Mouse (Mus musculus): ENCODE measurements at regions not wholly inside any gene's neighbourhood (a gene's known extent, or its start where the extent isn't known, plus 50 kb on each side); places are given as distances from the start of the nearest gene placed in this dataset.

DNA sequence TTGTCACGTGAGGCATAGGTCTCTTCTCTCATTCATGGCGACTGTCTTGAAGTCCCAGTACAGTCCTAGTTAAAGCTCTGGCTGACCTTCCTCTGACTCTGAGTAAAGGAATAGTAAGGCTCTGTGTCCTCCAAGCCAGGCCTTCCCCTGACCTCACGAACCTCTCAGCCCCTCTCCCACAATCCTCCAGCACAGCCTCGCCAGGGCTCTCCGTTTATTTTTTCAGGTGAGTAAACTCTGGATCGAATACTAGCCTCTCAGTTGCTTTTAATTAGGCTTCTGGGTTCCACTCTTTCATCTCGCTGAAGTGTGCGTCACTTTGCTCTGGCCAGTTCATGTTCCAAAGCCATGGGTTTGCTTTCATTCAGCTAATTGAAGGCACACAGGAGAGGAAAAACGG, 133.8 kb downstream of the Mylk4 start:
- Histone ChIP-seq H3K9me3 (replicated peaks) (no peaks in the 10 kb centered on the region), H3K27me3 (ENCODE audit: low read depth, poor library complexity, severe bottlenecking) (no peaks in the 10 kb centered on the region), H3K4me3 (no peak overlapping the region), H3K4me1 (no peaks in the 10 kb centered on the region), H3K36me3 (no peaks in the 10 kb centered on the region), H3K27ac (replicated peaks) (no peak overlapping the region)
- peak; percentile 13 for DNase-seq (ENCODE audit: low spot score)
- 64% methylated on average over 9 of the region's 9 CpGs for WGBS

GRCm38 (mm10) chr13:32643030-32643750, 140.6 kb downstream of the Mylk4 start:
- DNase-seq (ENCODE audit: low spot score), result no peak
- WGBS, result 68% methylated on average over 5 of the region's 5 CpGs
- Histone ChIP-seq H3K27me3 (ENCODE audit: low read depth, poor library complexity, severe bottlenecking) (no peaks in the 10 kb centered on the region), H3K4me3 (no peak overlapping the region), H3K4me1 (no peaks in the 10 kb centered on the region), H3K27ac (replicated peaks) (no peak overlapping the region), H3K9me3 (replicated peaks) (no peaks in the 10 kb centered on the region), H3K36me3 (no peaks in the 10 kb centered on the region)

GRCm38 (mm10) chr13:32640941-32641340, 142.8 kb downstream of the Mylk4 start:
- no peak for DNase-seq (ENCODE audit: low spot score)
- H3K27ac ChIP-seq (replicated peaks), result no peak overlapping the region
- H3K27me3 ChIP-seq (ENCODE audit: low read depth, poor library complexity, severe bottlenecking), result no peaks in the 10 kb centered on the region
- no peaks in the 10 kb centered on the region for H3K4me1 ChIP-seq
- H3K9me3 ChIP-seq (replicated peaks), result no peaks in the 10 kb centered on the region
- H3K36me3 ChIP-seq, result no peaks in the 10 kb centered on the region
- no peak overlapping the region for H3K4me3 ChIP-seq
- WGBS, result 93% methylated on average over 2 of the region's 2 CpGs

DNA sequence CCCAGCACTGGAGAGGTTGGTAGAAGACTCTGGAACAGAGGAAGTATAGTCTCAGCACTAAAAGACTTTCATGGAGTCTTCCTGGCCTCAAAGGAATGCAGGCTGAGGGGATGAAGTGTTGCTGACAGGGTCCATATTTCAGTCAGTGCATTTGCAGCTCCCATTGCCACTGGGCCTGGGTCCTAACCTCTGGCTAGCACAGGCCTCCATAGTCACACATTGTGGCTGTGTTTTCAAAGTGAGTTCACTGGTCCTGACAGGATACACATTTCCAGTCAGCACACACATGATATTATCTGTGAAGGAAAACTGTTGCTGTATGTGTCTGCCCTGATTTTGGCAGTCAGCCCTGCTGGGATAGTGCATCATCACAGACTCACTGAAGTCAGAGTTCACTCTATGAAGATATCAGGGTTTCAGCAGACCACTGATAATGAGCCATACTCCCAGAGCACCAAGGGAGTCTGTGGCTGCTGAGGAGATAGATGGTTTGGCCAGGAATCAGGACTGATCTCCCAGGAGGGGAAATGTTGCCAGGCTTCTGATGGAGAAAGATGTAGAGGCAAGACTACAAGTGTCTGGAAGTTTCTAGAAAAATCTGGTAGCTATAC, 153.5 kb downstream of the Mylk4 start:
- H3K4me1 ChIP-seq, result no peaks in the 10 kb centered on the region
- H3K9me3 ChIP-seq (replicated peaks), result no peaks in the 10 kb centered on the region
- H3K36me3 ChIP-seq, result no peaks in the 10 kb centered on the region
- H3K27me3 ChIP-seq (ENCODE audit: low read depth, poor library complexity, severe bottlenecking), result no peaks in the 10 kb centered on the region
- no peak for DNase-seq (ENCODE audit: low spot score)
- no peak overlapping the region for H3K4me3 ChIP-seq
- no peak overlapping the region for H3K27ac ChIP-seq (replicated peaks)

DNA sequence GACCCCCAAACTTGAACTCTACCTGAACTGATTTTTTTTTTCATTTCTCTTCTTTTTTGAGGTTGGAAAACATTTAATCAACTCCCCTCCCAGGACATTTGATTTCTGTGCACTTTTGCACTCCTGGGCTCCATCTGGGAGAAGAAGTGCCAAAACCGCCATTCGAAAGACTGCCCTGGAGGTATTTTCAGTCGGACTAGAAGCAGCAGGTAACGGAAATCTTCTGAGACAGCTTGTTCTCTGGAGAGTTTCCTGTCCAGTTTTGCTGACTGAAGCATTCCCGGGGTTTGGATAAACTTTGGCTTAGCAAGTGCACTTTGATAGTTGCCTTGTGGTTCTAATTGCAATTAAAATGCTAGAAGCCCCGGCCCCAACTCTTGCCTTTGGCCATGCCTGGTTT, 169.8 kb downstream of the Mylk4 start:
- no peaks in the 10 kb centered on the region for H3K27me3 ChIP-seq (ENCODE audit: low read depth, poor library complexity, severe bottlenecking)
- no peak overlapping the region for H3K27ac ChIP-seq (replicated peaks)
- no peaks in the 10 kb centered on the region for H3K36me3 ChIP-seq
- 0 out of 2 replicates have a peak, but pooled peaks cover 4% of the 10 kb centered on the region for H3K4me1 ChIP-seq
- H3K9me3 ChIP-seq (replicated peaks), result no peaks in the 10 kb centered on the region
- no peak overlapping the region for H3K4me3 ChIP-seq
- 53% methylated on average over 6 of the region's 6 CpGs for WGBS
- no peak for DNase-seq (ENCODE audit: low spot score)

- WGBS, result 75% methylated on average over 13 of the region's 13 CpGs
- no peaks in the 10 kb centered on the region for H3K9me3 ChIP-seq (replicated peaks)
- peak; percentile 42 for DNase-seq (ENCODE audit: low spot score)
- H3K27ac ChIP-seq (replicated peaks), result no peak overlapping the region
- no peak overlapping the region for H3K4me3 ChIP-seq
- no peaks in the 10 kb centered on the region for H3K36me3 ChIP-seq
- no peaks in the 10 kb centered on the region for H3K27me3 ChIP-seq (ENCODE audit: low read depth, poor library complexity, severe bottlenecking)
- H3K4me1 ChIP-seq, result 0 out of 2 replicates have a peak, but pooled peaks cover 3% of the 10 kb centered on the region
Observed at GRCm38 (mm10) chr13:32611551-32612295, 172.0 kb downstream of the Mylk4 start.

- H3K27me3 ChIP-seq (ENCODE audit: low read depth, poor library complexity, severe bottlenecking), result no peaks in the 10 kb centered on the region
- H3K9me3 ChIP-seq (replicated peaks), result no peaks in the 10 kb centered on the region
- 80% methylated on average over 5 of the region's 5 CpGs for WGBS
- H3K27ac ChIP-seq (replicated peaks), result no peak overlapping the region
- H3K4me1 ChIP-seq, result no peaks in the 10 kb centered on the region
- no peaks in the 10 kb centered on the region for H3K36me3 ChIP-seq
- no peak for DNase-seq (ENCODE audit: low spot score)
- no peak overlapping the region for H3K4me3 ChIP-seq
Observed at GRCm38 (mm10) chr13:32610970-32611369, 172.8 kb downstream of the Mylk4 start.

- no peaks in the 10 kb centered on the region for H3K4me1 ChIP-seq
- no peak for DNase-seq (ENCODE audit: low spot score)
- H3K9me3 ChIP-seq (replicated peaks), result no peaks in the 10 kb centered on the region
- H3K36me3 ChIP-seq, result no peaks in the 10 kb centered on the region
- H3K27ac ChIP-seq (replicated peaks), result no peak overlapping the region
- no peaks in the 10 kb centered on the region for H3K27me3 ChIP-seq (ENCODE audit: low read depth, poor library complexity, severe bottlenecking)
- H3K4me3 ChIP-seq, result no peak overlapping the region
- WGBS, result 81% methylated on average over 3 of the region's 3 CpGs
Observed at GRCm38 (mm10) chr13:32608413-32608812, 175.3 kb downstream of the Mylk4 start.

- Histone ChIP-seq H3K27ac (replicated peaks) (no peak overlapping the region), H3K4me1 (no peaks in the 10 kb centered on the region), H3K9me3 (replicated peaks) (no peaks in the 10 kb centered on the region), H3K27me3 (ENCODE audit: low read depth, poor library complexity, severe bottlenecking) (no peaks in the 10 kb centered on the region), H3K4me3 (no peak overlapping the region), H3K36me3 (no peaks in the 10 kb centered on the region)
- no peak for DNase-seq (ENCODE audit: low spot score)
- WGBS, result 86% methylated on average over 8 of the region's 8 CpGs
Observed at GRCm38 (mm10) chr13:32603925-32604590, 179.7 kb downstream of the Mylk4 start.

- no peaks in the 10 kb centered on the region for H3K36me3 ChIP-seq
- H3K4me3 ChIP-seq, result no peak overlapping the region
- H3K27ac ChIP-seq (replicated peaks), result no peak overlapping the region
- DNase-seq (ENCODE audit: low spot score), result no peak
- no peaks in the 10 kb centered on the region for H3K4me1 ChIP-seq
- 86% methylated on average over 5 of the region's 5 CpGs for WGBS
- no peaks in the 10 kb centered on the region for H3K27me3 ChIP-seq (ENCODE audit: low read depth, poor library complexity, severe bottlenecking)
- H3K9me3 ChIP-seq (replicated peaks), result no peaks in the 10 kb centered on the region
Observed at GRCm38 (mm10) chr13:32601315-32601714, 182.4 kb downstream of the Mylk4 start.

DNA sequence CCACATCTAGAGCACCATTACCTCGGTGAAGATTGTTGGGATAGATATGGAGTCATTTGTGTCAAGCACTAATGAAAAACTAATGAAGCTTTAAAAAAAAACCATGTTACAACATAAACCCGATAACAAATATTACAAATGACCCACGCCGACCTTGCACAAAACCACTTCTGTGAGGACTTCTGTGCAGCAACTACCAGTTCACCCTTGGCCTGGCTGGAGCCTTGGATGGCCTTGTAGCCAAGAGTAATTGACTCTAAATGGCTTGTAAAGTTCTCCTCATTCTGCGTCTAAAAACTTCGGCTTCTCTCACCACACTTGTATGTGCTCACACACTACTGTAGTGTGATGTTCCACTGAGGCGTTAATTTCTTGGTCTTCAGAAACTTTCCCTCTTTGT, 190.1 kb downstream of the Mylk4 start:
- no peaks in the 10 kb centered on the region for H3K27me3 ChIP-seq (ENCODE audit: low read depth, poor library complexity, severe bottlenecking)
- H3K27ac ChIP-seq (replicated peaks), result no peak overlapping the region
- H3K4me3 ChIP-seq, result no peak overlapping the region
- peaks cover under 1% of the 10 kb centered on the region; the same call in 1 of the 2 replicates for H3K9me3 ChIP-seq (replicated peaks)
- H3K4me1 ChIP-seq, result no peaks in the 10 kb centered on the region
- no peak for DNase-seq (ENCODE audit: low spot score)
- no peaks in the 10 kb centered on the region for H3K36me3 ChIP-seq
- 92% methylated on average over 7 of the region's 7 CpGs for WGBS

DNA sequence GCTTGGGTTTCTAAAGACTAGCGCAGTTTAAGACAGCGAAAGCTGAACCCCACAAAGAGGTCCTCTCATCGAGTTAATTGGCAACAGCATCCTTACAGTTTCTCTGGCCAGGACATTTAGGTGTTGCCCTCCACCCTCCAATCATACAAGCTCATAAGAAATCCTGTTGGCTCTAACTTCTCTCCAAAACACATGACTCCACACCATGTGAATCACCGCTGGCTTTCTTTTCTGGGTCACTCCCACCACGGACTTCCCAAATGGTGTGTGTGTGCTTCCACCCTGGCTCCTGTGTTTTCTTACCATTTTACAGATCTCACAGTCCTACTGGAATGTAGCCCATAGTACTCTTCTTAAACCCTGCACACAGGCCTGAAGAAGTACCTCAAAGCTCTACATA, 190.6 kb downstream of the Mylk4 start:
- no peaks in the 10 kb centered on the region for H3K27me3 ChIP-seq (ENCODE audit: low read depth, poor library complexity, severe bottlenecking)
- no peak for DNase-seq (ENCODE audit: low spot score)
- H3K27ac ChIP-seq (replicated peaks), result no peak overlapping the region
- peaks cover 3% of the 10 kb centered on the region; the same call in 1 of the 2 replicates for H3K9me3 ChIP-seq (replicated peaks)
- H3K36me3 ChIP-seq, result no peaks in the 10 kb centered on the region
- no peaks in the 10 kb centered on the region for H3K4me1 ChIP-seq
- no peak overlapping the region for H3K4me3 ChIP-seq
- WGBS, result 91% methylated on average over 5 of the region's 5 CpGs

- Histone ChIP-seq H3K4me3 (no peak overlapping the region), H3K27ac (replicated peaks) (no peak overlapping the region), H3K27me3 (ENCODE audit: low read depth, poor library complexity, severe bottlenecking) (no peaks in the 10 kb centered on the region), H3K4me1 (no peaks in the 10 kb centered on the region), H3K9me3 (replicated peaks) (no peaks in the 10 kb centered on the region), H3K36me3 (no peaks in the 10 kb centered on the region)
- DNase-seq (ENCODE audit: low spot score), result no peak
Observed at GRCm38 (mm10) chr13:32581598-32581997, 202.2 kb downstream of the Mylk4 start.

Measured in midbrain, embryonic 10.5 days (tissue).